Mouse (Mus musculus): ENCODE measurements around the gene Rufy1.

GRCm38 (mm10) chr11:50358950-50359861, 71.7 kb downstream of the Rufy1 start:
- TF ChIP-seq POLR2A (IDR thresholded peaks at IDR 0.05; ENCODE audit: borderline replicate concordance, insufficient read depth, low read length) (0 out of 2 replicates have a peak, but pooled peaks have one; percentile 24), CTCF (IDR thresholded peaks at IDR 0.05; ENCODE audit: borderline replicate concordance, insufficient read depth, low read depth, low read length) (no peak)
